Mouse (Mus musculus): Measurements from ENCODE around the gene Tsr3. TPM values are rescaled to one million over a fixed set of nuclear protein-coding genes. Genes with fewer than 3 reads are reported as not detected.

Tsr3 gene
- polyA plus RNA-seq, 1 experiment: 18.1 TPM

GRCm38 (mm10) chr17:25275833-25276232 is 35.9 kb downstream of the Tsr3 start:
- TF ChIP-seq CTCF (IDR thresholded peaks at IDR 0.05; ENCODE audit: control insufficient read depth, insufficient read depth, insufficient replicate concordance, low read depth, low read length) (no peak), POLR2A (IDR thresholded peaks at IDR 0.05; ENCODE audit: control insufficient read depth, low read depth, low read length) (no peak)
- H3K27ac ChIP-seq (ENCODE audit: control insufficient read depth, insufficient read depth, low read depth, low read length): no peak overlapping the region
- H3K4me3 ChIP-seq (ENCODE audit: control insufficient read depth, low read depth, low read length): no peak overlapping the region
- H3K36me3 ChIP-seq (ENCODE audit: control insufficient read depth, insufficient read depth, low read length): no peaks in the 10 kb centered on the region
- peaks cover 7% of the 10 kb centered on the region for H3K4me1 ChIP-seq (ENCODE audit: control insufficient read depth, insufficient read depth, low read length)
- H3K27me3 ChIP-seq (ENCODE audit: control insufficient read depth, insufficient read depth, low read length): no peaks in the 10 kb centered on the region

DNA sequence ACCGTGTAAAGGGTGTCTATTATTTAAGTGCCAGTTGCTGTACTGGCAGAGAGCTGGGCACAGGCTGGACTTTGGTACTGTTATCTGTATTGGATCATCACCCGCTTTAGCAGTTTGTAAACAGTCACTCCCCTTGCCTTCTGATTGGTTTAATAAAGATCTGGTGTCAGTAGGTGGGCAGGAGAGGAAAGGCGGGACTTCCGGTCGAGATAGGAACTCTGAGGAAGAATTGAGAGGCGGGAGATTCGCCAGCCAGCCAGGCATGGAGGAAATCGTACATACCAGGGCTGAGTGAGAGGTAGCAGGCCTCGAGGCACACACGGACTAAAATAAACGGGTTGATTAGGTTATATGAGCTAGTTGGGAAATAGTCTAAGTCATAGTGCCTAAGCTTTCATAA is 42.2 kb downstream of the Tsr3 start:
- H3K36me3 ChIP-seq (ENCODE audit: control insufficient read depth, insufficient read depth, low read length): no peaks in the 10 kb centered on the region
- no peaks in the 10 kb centered on the region for H3K27me3 ChIP-seq (ENCODE audit: control insufficient read depth, insufficient read depth, low read length)
- H3K4me1 ChIP-seq (ENCODE audit: control insufficient read depth, insufficient read depth, low read length): no peaks in the 10 kb centered on the region
- no peak for TF ChIP-seq CTCF (IDR thresholded peaks at IDR 0.05; ENCODE audit: control insufficient read depth, insufficient read depth, insufficient replicate concordance, low read depth, low read length)
- no peak for TF ChIP-seq POLR2A (IDR thresholded peaks at IDR 0.05; ENCODE audit: control insufficient read depth, low read depth, low read length)
- H3K4me3 ChIP-seq (ENCODE audit: control insufficient read depth, low read depth, low read length): peak overlapping the region; percentile 3; the same call in 1 of the 2 replicates
- no peak overlapping the region for H3K27ac ChIP-seq (ENCODE audit: control insufficient read depth, insufficient read depth, low read depth, low read length)

- TF ChIP-seq CTCF (IDR thresholded peaks at IDR 0.05; ENCODE audit: control insufficient read depth, insufficient read depth, insufficient replicate concordance, low read depth, low read length): peak; percentile 80; the same call in 1 of the 2 replicates
- no peak for TF ChIP-seq POLR2A (IDR thresholded peaks at IDR 0.05; ENCODE audit: control insufficient read depth, low read depth, low read length)
- no peak overlapping the region for H3K27ac ChIP-seq (ENCODE audit: control insufficient read depth, insufficient read depth, low read depth, low read length)
- H3K36me3 ChIP-seq (ENCODE audit: control insufficient read depth, insufficient read depth, low read length): no peaks in the 10 kb centered on the region
- no peaks in the 10 kb centered on the region for H3K4me1 ChIP-seq (ENCODE audit: control insufficient read depth, insufficient read depth, low read length)
- no peaks in the 10 kb centered on the region for H3K27me3 ChIP-seq (ENCODE audit: control insufficient read depth, insufficient read depth, low read length)
- no peak overlapping the region for H3K4me3 ChIP-seq (ENCODE audit: control insufficient read depth, low read depth, low read length)
Measured at GRCm38 (mm10) chr17:25285033-25285432, 45.1 kb downstream of the Tsr3 start.

GRCm38 (mm10) chr17:25288842-25289241 is 48.9 kb downstream of the Tsr3 start:
- TF ChIP-seq CTCF (IDR thresholded peaks at IDR 0.05; ENCODE audit: control insufficient read depth, insufficient read depth, insufficient replicate concordance, low read depth, low read length): peak; percentile 60; the same call in 1 of the 2 replicates
- no peak for TF ChIP-seq POLR2A (IDR thresholded peaks at IDR 0.05; ENCODE audit: control insufficient read depth, low read depth, low read length)
- Histone ChIP-seq H3K36me3 (ENCODE audit: control insufficient read depth, insufficient read depth, low read length) (no peaks in the 10 kb centered on the region), H3K4me1 (ENCODE audit: control insufficient read depth, insufficient read depth, low read length) (no peaks in the 10 kb centered on the region), H3K27ac (ENCODE audit: control insufficient read depth, insufficient read depth, low read depth, low read length) (no peak overlapping the region), H3K4me3 (ENCODE audit: control insufficient read depth, low read depth, low read length) (no peak overlapping the region), H3K27me3 (ENCODE audit: control insufficient read depth, insufficient read depth, low read length) (no peaks in the 10 kb centered on the region)

GRCm38 (mm10) chr17:25290411-25290810 is 50.4 kb downstream of the Tsr3 start:
- no peak overlapping the region for H3K27ac ChIP-seq (ENCODE audit: control insufficient read depth, insufficient read depth, low read depth, low read length)
- no peak for TF ChIP-seq CTCF (IDR thresholded peaks at IDR 0.05; ENCODE audit: control insufficient read depth, insufficient read depth, insufficient replicate concordance, low read depth, low read length)
- TF ChIP-seq POLR2A (IDR thresholded peaks at IDR 0.05; ENCODE audit: control insufficient read depth, low read depth, low read length): no peak

More at GRCm38 (mm10) chr17:25290411-25290810, 50.4 kb downstream of the Tsr3 start:
- H3K4me1 ChIP-seq (ENCODE audit: control insufficient read depth, insufficient read depth, low read length): no peaks in the 10 kb centered on the region
- H3K27me3 ChIP-seq (ENCODE audit: control insufficient read depth, insufficient read depth, low read length): no peaks in the 10 kb centered on the region
- H3K36me3 ChIP-seq (ENCODE audit: control insufficient read depth, insufficient read depth, low read length): no peaks in the 10 kb centered on the region
- H3K4me3 ChIP-seq (ENCODE audit: control insufficient read depth, low read depth, low read length): no peak overlapping the region

Other genes with a start within 250 kb of the Tsr3 start
- gene Cramp1l, start 224.4 kb upstream of the Tsr3 start, polyA plus RNA-seq (2012; rRNA removed): 26.5 and 27.6 TPM in 2 replicates
- 130 and 146 TPM in 2 replicates for gene Ift140, start 224.1 kb upstream of the Tsr3 start, polyA plus RNA-seq (2012; rRNA removed)
- gene Tmem204, start 156.6 kb upstream of the Tsr3 start, polyA plus RNA-seq (2012; rRNA removed): 4.1 and 5.2 TPM in 2 replicates
- gene Telo2, start 124.2 kb upstream of the Tsr3 start, polyA plus RNA-seq (2012; rRNA removed): 5.4 and 7.0 TPM in 2 replicates
- gene Ptx4, start 119.4 kb upstream of the Tsr3 start, polyA plus RNA-seq (2012; rRNA removed): 0.23 and 0.40 TPM in 2 replicates
- gene Clcn7, start 106.8 kb upstream of the Tsr3 start, polyA plus RNA-seq (2012; rRNA removed): 14.1 and 14.8 TPM in 2 replicates
- 22.6 and 23.5 TPM in 2 replicates for gene Ccdc154, start 77.7 kb upstream of the Tsr3 start, polyA plus RNA-seq (2012; rRNA removed)
- 0.36 and 0.83 TPM in 2 replicates for gene Gm38655, start 64.7 kb upstream of the Tsr3 start, polyA plus RNA-seq (2012; rRNA removed)
- gene BC003965, start 55.6 kb upstream of the Tsr3 start, polyA plus RNA-seq (2012; rRNA removed): 4.6 and 5.0 TPM in 2 replicates
- gene Unkl, start 51.8 kb upstream of the Tsr3 start, polyA plus RNA-seq (2012; rRNA removed): 11.2 and 11.7 TPM in 2 replicates
- 20.2 and 24.5 TPM in 2 replicates for gene Gnptg, start within 50 bp of the Tsr3 start, polyA plus RNA-seq (2012; rRNA removed)
- 2.9 and 3.8 TPM in 2 replicates for gene Baiap3, start 16.2 kb downstream of the Tsr3 start, polyA plus RNA-seq (2012; rRNA removed)
- gene Ube2i, start 34.5 kb downstream of the Tsr3 start, polyA plus RNA-seq (2012; rRNA removed): 226 and 232 TPM in 2 replicates
- gene Prss34, start 58.2 kb downstream of the Tsr3 start, polyA plus RNA-seq (2012; rRNA removed): 0.11 TPM in 1 of 2 replicates, not detected in the other
- not detected in 2 replicates for gene Prss28, start 68.5 kb downstream of the Tsr3 start, polyA plus RNA-seq (2012; rRNA removed)
- gene Prss29, start 78.5 kb downstream of the Tsr3 start, polyA plus RNA-seq (2012; rRNA removed): not detected in 2 replicates
- 0.20 and 0.26 TPM in 2 replicates for gene Tpsab1, start 105.4 kb downstream of the Tsr3 start, polyA plus RNA-seq (2012; rRNA removed)
- 0.10 and 0.61 TPM in 2 replicates for gene Tpsb2, start 126.1 kb downstream of the Tsr3 start, polyA plus RNA-seq (2012; rRNA removed)
- gene Tpsg1, start 129.1 kb downstream of the Tsr3 start, polyA plus RNA-seq (2012; rRNA removed): not detected in 2 replicates
- 78.4 and 84.0 TPM in 2 replicates for gene Cacna1h, start 193.6 kb downstream of the Tsr3 start, polyA plus RNA-seq (2012; rRNA removed)
- 341 and 400 TPM in 2 replicates for gene Tekt4, start 214.4 kb downstream of the Tsr3 start, polyA plus RNA-seq (2012; rRNA removed)